Mouse (Mus musculus) limb, embryonic 10.5 days (tissue): ENCODE results near the gene Sf3a2. TPM values are rescaled to one million over a fixed set of nuclear protein-coding genes. Genes with fewer than 3 reads are reported as not detected.

Experiments used
- DNase-seq: peaks from one replicate; pipeline ENCODE4 v3.0.0-alpha.2; 2017; ENCODE audit warnings: low spot score
- H3K27ac ChIP-seq: fragments of 300-500 bp; sonication (generic); 2 replicates; pipeline ENCODE4 v1.5.1; 2016; ENCODE audit warnings: mild to moderate bottlenecking
- H3K27me3 ChIP-seq: fragments of 300-500 bp; sonication (generic); 2 replicates; pipeline ENCODE4 v1.6.1; 2016; ENCODE audit warnings: low read depth, mild to moderate bottlenecking; ENCODE audit not compliant: poor library complexity, severe bottlenecking
- H3K36me3 ChIP-seq: fragments of 300-500 bp; sonication (generic); 2 replicates; pipeline ENCODE4 v1.6.1; 2016; ENCODE audit warnings: mild to moderate bottlenecking, moderate library complexity
- H3K4me1 ChIP-seq: fragments of 300-500 bp; sonication (generic); 2 replicates; pipeline ENCODE4 v1.6.1; 2016
- H3K4me3 ChIP-seq: fragments of 300-500 bp; sonication (generic); 2 replicates; pipeline ENCODE4 v1.5.1; 2016; ENCODE audit warnings: mild to moderate bottlenecking, moderate library complexity
- H3K9me3 ChIP-seq: fragments of 300-500 bp; sonication (generic); replicated peaks from 2 replicates; pipeline ENCODE4 v1.6.1; 2016; ENCODE audit warnings: mild to moderate bottlenecking
- WGBS: fragments of 180-500 bp; shearing (Covaris S2); methylation state at CpG from one replicate; pipeline ENCODE4 v1.1.7; 2016; 5-methylcytosine and 5-hydroxymethylcytosine counted together
- polyA plus RNA-seq: library from polyadenylated mRNA; unstranded; fragments of >200 nt; fragmentation: Nextera tagmentation; extraction: Ambion mirVana; gene quantifications from 2 replicates; pipeline ENCODE4 v1.2.1, GENCODE M21; 2016

Gene Sf3a2
- polyA plus RNA-seq, 1 experiment from 2014 or later: 113 TPM

DNA sequence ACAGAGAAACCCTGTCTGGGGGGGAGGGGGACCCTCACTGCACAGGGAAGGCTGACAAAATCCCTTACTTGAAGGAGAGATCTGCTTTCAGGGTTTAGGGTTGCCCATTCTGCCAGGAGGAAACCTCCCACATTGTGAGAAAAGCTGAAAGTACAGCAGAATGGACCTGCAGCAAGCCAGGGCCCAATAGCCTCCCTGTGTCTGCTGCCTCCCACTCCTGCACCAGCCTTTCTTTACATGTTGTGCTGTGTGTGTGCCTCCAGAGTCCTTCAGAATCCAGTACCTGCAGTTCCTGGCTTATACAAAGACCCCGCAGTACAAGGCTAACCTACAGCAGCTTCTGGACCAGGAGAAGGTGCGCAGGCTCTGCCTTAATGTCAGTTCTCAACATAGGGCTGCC is 13.7 kb upstream of the Sf3a2 start:
- Histone ChIP-seq H3K4me1 (no peaks in the 10 kb centered on the region), H3K36me3 (peaks cover 100% of the 10 kb centered on the region), H3K27ac (no peak overlapping the region), H3K27me3 (no peaks in the 10 kb centered on the region), H3K4me3 (0 out of 2 replicates have a peak overlapping the region, but pooled peaks have one; percentile 2), H3K9me3 (no peaks in the 10 kb centered on the region)
- WGBS: 97% methylated on average over 2 of the region's 2 CpGs
- no peak for DNase-seq

DNA sequence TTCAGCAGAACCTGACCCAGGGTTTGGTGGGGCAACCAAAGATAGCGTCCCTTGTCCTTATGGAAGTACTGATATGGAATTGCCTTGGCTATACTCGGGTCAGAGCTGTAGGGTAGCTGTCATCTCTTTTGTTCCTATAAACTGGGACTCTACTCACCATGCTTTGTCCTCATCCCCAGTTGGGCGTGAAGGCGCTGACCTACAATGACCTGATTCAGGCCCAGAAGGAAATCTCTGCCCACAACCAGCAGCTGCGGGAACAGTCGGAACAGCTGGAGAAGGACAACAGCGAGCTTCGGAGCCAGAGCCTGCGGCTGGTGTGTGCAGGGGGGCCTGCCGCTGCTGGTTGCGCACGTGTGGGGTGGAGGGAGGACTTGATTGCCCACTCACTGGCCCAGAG is 13.1 kb upstream of the Sf3a2 start:
- Histone ChIP-seq H3K4me3 (no peak overlapping the region), H3K4me1 (no peaks in the 10 kb centered on the region), H3K27ac (no peak overlapping the region), H3K36me3 (peaks cover 100% of the 10 kb centered on the region), H3K27me3 (no peaks in the 10 kb centered on the region), H3K9me3 (no peaks in the 10 kb centered on the region)
- WGBS: 94% methylated on average over 12 of the region's 12 CpGs
- no peak for DNase-seq

DNA sequence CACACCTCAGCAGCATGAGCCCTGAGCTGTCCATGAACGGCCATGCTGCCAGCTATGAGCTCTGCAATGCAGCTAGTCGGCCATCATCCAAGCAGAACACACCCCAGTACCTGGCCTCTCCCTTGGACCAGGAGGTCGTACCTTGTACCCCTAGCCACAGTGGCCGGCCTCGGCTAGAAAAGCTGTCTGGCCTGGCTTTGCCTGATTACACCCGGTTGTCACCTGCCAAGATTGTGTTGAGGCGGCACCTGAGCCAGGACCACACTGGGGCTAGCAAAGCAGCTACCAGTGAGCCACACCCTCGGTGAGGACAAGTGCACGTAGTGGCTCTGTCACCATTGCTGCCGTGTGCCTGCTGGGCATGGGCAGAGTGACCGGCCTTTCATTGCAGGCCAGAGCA is 12.0 kb upstream of the Sf3a2 start:
- WGBS: 94% methylated on average over 11 of the region's 11 CpGs
- Histone ChIP-seq H3K4me1 (peaks cover 6% of the 10 kb centered on the region; the same call in 1 of the 2 replicates), H3K36me3 (peaks cover 100% of the 10 kb centered on the region), H3K4me3 (0 out of 2 replicates have a peak overlapping the region, but pooled peaks have one; percentile 1), H3K27ac (no peak overlapping the region), H3K27me3 (no peaks in the 10 kb centered on the region), H3K9me3 (no peaks in the 10 kb centered on the region)
- DNase-seq: no peak

DNA sequence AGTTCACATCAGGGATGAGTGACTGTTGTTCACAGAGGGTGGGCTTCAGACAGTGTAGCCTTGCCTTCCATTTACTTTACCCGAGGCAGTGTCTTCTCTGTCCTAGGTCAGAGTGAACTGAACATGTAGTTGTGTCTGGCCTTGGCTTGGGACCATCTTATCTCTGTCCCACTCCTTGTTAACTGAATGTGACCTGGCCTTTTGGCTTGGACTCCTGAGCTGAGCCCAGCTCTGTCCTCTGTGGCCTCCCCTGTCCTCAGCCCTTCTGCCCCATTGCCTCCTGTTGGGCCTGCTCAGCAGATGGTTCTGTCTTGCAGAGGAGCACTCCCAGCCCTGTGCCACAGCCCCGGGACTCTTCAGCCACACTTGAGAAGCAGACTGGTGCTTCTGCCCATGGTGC is 10.5 kb upstream of the Sf3a2 start:
- Histone ChIP-seq H3K27me3 (no peaks in the 10 kb centered on the region), H3K4me1 (peaks cover 15% of the 10 kb centered on the region; the same call in 1 of the 2 replicates), H3K27ac (no peak overlapping the region), H3K4me3 (no peak overlapping the region), H3K9me3 (no peaks in the 10 kb centered on the region), H3K36me3 (peaks cover 100% of the 10 kb centered on the region)
- DNase-seq: no peak
- 81% methylated on average over 2 of the region's 2 CpGs for WGBS

DNA sequence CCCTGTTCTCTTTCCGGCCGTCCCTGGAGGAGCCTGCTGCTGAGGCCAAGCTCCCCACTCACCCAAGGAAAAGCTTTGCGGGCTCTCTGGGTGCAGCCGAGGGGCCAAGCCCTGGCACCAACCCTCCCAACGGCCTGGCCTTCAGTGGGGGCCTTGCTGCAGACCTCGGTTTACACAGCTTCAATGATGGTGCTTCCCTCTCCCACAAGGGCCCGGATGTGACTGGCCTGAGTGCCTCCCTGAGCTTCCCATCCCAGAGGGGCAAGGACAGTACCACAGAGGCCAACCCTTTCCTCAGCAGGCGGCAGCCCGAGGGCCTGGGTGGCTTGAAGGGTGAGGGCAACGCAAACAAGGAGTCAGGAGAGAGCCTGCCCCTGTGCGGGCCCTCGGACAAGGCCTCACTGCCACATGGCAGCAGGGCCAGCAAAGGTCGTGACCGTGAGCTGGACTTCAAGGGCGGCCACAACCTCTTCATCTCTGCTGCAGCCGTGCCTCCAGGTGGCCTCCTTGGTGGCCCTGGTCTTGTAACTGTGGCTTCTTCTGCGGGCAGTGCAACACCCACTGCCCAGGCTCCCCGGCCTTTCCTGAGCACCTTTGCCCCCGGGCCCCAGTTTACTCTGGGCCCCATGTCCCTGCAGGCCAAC is 7.1 kb upstream of the Sf3a2 start:
- Histone ChIP-seq H3K4me1 (peaks cover 21% of the 10 kb centered on the region; the same call in 1 of the 2 replicates), H3K27me3 (no peaks in the 10 kb centered on the region), H3K36me3 (peaks cover 100% of the 10 kb centered on the region), H3K4me3 (peak overlapping the region; percentile 4; the same call in 1 of the 2 replicates), H3K27ac (no peak overlapping the region), H3K9me3 (no peaks in the 10 kb centered on the region)
- WGBS: 84% methylated on average over 19 of the region's 19 CpGs
- no peak for DNase-seq

DNA sequence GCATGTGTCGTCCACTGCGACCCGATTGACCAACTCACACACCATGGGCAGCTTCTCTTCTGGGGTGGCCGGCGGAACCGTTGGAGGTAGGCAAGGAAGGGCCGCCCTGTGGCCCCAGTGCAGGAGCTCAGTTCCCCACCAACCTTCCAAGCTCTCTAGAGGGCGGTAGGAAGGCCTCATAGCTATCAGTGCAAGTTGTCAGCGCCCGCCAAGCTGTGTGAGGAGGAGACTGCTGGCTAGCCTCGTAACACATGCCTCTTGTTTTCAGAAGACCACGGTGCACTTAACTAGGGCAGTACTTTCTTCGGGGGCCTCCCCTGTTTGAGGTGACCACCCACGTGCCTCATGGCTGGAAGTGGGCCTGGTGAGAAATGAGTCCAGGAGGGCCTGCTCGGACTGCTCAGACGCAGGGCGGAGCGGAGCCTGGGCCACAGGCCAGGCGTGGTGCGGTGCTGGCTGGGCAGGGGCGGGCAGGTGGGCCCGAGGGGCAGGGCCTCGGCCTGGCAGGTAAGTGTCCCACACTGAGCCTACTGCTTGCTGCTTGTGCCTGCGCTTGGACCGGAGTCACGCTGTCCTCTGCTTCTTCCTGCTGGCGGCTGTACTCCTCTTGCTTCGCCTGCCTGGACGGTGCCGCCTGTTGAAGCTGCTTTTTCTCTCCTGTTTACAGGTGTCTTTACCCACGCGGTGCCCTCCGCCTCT is 6.4 kb upstream of the Sf3a2 start:
- Histone ChIP-seq H3K27me3 (no peaks in the 10 kb centered on the region), H3K4me1 (peaks cover 28% of the 10 kb centered on the region), H3K9me3 (no peaks in the 10 kb centered on the region), H3K36me3 (peaks cover 100% of the 10 kb centered on the region), H3K27ac (peak overlapping the region; percentile 1), H3K4me3 (peak overlapping the region; percentile 13)
- WGBS: 83% methylated on average over 33 of the region's 33 CpGs
- DNase-seq: no peak

DNA sequence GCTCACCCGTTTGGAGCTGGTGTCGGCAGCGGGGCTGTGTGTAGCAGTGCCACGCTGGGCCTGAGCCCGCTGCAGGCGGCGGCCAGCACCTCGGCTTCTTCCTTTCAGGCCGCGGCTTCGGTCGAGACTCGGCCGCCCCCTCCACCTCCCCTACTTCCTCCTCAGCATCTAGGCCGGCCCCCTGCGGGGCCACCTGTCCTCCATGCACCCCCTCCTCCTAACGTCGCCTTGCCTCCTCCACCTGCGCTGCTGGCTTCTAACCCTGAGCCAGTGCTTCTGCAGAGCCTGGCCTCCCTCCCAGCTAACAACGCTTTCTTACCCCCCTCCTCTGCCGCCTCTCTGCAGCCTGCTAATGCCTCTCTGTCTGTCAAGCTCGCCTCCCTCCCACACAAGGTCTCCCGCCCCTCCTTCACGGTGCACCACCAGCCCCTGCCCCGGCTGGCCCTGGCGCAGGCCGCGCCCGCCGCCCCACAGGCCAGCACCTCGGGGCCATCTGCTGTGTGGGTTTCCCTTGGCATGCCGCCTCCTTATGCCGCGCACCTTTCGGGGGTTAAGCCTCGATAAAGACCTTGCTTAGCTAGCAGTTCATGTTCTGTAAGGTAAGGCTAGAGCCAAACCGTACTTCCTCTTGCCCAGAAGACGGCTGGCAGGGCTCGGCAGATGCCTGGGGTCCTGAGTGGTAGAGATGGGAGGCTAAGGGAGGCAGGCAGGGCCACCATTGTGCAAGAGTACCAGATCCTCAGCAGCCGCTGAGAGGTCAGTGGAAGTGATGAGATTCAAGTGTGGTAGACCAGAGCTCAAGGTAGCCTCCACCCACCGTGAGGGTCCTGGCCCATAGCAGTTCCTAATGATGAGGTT is 5.6 kb upstream of the Sf3a2 start:
- 74% methylated on average over 41 of the region's 41 CpGs for WGBS
- no peaks in the 10 kb centered on the region for H3K9me3 ChIP-seq
- no peaks in the 10 kb centered on the region for H3K27me3 ChIP-seq
- H3K36me3 ChIP-seq: peaks cover 98% of the 10 kb centered on the region
- H3K27ac ChIP-seq: peak overlapping the region; percentile 1; the same call in 1 of the 2 replicates
- H3K4me1 ChIP-seq: peaks cover 36% of the 10 kb centered on the region
- peak overlapping the region; percentile 13; the same call in 1 of the 2 replicates for H3K4me3 ChIP-seq
- DNase-seq: no peak

DNA sequence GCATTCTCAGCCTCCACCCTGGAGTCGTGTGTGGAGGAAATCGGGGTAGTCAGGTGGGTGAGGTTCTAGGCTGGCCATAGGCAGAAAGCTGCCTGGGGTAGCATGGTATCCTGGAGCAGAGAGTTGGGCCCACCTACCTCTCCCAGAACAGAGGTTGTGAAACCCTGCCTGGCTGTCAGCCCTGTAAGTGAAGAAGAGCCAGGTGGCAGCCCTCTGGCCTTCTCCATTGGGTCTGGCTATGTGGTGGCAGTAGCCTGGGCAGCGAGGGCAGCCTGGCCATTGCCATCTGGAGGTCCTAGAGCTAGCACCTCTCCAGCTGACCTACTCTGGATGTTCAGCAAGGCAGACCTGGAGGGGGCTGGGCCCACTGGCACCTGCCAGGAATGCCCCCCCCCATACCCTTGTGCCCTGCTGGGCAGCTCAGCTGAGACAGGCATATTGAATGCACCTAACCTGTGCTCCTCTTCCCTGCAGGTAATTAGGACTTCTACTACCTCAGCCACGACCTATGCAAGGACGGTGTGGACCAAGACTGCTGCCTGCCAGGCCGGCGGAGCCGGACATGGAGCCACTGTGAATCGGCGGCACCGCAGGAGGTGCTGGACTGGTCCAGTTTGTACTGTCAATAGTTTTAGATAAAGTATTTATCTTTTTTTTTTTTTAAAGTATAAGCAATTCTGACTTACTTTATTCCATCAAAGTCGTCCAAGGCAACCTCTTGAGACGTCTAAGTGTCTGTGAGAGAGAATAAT is 4.8 kb upstream of the Sf3a2 start:
- no peaks in the 10 kb centered on the region for H3K9me3 ChIP-seq
- H3K27ac ChIP-seq: no peak overlapping the region
- DNase-seq: no peak
- peaks cover 36% of the 10 kb centered on the region for H3K4me1 ChIP-seq
- WGBS: 93% methylated on average over 13 of the region's 13 CpGs
- peaks cover 89% of the 10 kb centered on the region for H3K36me3 ChIP-seq
- no peak overlapping the region for H3K4me3 ChIP-seq
- no peaks in the 10 kb centered on the region for H3K27me3 ChIP-seq

DNA sequence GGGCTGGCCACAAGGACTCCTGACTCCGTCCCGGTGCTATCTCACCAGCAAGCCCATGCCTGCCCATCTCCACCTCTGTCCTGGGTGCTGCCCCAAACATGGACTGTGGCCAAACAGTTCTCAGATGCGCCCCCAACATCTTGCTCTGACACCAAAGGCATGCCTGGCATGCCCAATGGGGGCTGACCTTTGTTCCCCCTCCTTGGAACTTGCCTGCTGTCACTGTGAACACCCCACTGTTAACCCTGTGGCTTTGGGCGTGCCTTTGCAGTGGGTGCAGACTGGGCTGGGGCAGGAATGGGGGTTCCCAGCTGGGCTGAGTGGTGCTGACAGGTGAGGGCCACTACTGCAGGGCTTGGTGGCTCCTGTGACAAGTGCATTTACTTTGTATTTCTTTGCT is 4.2 kb upstream of the Sf3a2 start:
- Histone ChIP-seq H3K27me3 (no peaks in the 10 kb centered on the region), H3K27ac (no peak overlapping the region), H3K4me1 (peaks cover 36% of the 10 kb centered on the region), H3K4me3 (0 out of 2 replicates have a peak overlapping the region, but pooled peaks have one; percentile 1), H3K36me3 (peaks cover 84% of the 10 kb centered on the region), H3K9me3 (no peaks in the 10 kb centered on the region)
- 91% methylated on average over 4 of the region's 4 CpGs for WGBS
- no peak for DNase-seq

DNA sequence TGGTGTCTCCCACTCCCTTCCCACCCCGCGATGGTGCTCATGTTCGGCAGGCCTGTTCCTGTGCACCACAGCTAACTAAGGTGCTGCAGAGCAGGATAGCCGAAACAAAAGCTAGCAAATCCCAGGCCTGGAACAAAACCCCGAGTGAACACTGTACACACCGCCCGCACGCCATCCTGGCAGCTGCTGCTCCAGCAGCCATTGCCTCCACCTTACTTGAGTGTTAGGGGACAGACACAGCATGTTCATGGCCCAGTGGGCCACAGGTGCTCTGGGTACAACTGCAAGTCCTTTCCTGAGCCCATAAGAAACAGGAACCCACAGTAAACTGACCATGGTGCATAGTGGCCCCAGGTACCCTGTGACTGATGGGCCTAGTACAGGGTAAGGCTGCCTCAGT is 3.2 kb upstream of the Sf3a2 start:
- H3K36me3 ChIP-seq: peaks cover 76% of the 10 kb centered on the region
- H3K4me3 ChIP-seq: no peak overlapping the region
- 0 out of 2 replicates have a peak overlapping the region, but pooled peaks have one; percentile 10 for H3K27ac ChIP-seq
- 94% methylated on average over 8 of the region's 8 CpGs for WGBS
- DNase-seq: no peak
- H3K4me1 ChIP-seq: peaks cover 42% of the 10 kb centered on the region
- H3K9me3 ChIP-seq: no peaks in the 10 kb centered on the region
- H3K27me3 ChIP-seq: no peaks in the 10 kb centered on the region

DNA sequence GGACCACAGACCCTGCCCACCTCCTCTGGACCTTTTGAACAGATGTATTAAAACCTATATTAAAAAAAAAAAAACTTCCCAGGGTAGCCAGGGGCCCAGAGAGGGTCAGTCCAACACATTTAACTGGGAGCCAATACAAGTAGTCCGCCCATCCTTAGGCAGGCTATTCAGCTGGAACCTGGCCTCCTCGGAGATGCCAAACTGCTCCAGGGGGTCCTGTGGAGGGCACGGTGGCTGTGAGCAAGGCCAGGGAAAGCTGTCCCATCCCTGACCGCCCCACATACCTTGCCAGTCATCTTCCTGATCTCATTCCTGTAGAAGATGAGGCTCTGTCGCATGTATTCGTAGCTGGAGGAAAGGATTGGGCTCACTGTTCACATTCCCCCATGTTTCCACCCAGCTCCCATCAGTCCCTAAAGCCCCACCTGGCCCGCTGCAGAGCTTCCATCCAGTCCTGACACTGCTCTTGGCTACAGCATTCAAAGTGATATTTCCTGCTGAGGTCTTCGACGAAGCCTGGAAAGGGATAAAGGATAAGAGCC is 1.6 kb upstream of the Sf3a2 start:
- DNase-seq: no peak
- H3K27ac ChIP-seq: 0 out of 2 replicates have a peak overlapping the region, but pooled peaks have one; percentile 91
- WGBS: 88% methylated on average over 9 of the region's 9 CpGs
- H3K36me3 ChIP-seq: peaks cover 76% of the 10 kb centered on the region
- H3K4me1 ChIP-seq: peaks cover 44% of the 10 kb centered on the region
- no peaks in the 10 kb centered on the region for H3K9me3 ChIP-seq
- H3K4me3 ChIP-seq: peak overlapping the region; percentile 69
- H3K27me3 ChIP-seq: no peaks in the 10 kb centered on the region
